Mouse (Mus musculus) c-Kit-positive CD71-positive TER-119-negative erythroid progenitor cells, embryonic 14.5 days (primary cell): ENCODE results near the gene Itga6.

Experiments
- DNase-seq: peaks from one replicate; pipeline ENCODE4 v3.0.0-alpha.2; 2013; ENCODE audit warnings: low read depth

Gene Itga6

DNA sequence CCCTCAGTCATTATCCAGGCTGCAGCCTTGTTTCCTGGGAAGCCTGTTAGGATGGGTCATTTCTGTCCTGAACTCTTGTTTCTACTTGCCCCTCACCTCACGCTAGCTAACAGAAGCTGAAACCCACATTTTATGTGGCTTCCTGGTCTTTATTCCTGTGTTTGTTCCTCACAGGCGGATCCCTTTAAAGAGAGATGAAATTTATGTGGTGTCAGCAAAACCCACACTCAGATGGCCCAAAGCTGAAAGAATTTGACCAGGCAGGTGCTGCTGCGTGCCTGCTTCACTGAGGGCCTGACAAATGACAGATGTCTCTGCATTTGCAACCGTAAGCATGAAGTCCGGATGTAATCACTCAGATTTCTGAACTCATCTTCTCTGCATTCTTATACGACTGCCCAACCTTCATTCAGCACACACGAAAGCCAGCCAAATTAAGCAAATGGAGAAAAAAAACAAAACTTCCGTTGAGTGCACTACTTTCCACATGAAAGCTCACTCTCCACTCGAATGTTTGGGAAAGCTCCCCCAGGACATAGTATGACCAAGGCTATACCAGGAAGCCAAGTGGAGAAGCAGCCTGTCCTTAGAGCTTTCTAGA is 10.5 kb upstream of the Itga6 start:
- no peak for DNase-seq

DNA sequence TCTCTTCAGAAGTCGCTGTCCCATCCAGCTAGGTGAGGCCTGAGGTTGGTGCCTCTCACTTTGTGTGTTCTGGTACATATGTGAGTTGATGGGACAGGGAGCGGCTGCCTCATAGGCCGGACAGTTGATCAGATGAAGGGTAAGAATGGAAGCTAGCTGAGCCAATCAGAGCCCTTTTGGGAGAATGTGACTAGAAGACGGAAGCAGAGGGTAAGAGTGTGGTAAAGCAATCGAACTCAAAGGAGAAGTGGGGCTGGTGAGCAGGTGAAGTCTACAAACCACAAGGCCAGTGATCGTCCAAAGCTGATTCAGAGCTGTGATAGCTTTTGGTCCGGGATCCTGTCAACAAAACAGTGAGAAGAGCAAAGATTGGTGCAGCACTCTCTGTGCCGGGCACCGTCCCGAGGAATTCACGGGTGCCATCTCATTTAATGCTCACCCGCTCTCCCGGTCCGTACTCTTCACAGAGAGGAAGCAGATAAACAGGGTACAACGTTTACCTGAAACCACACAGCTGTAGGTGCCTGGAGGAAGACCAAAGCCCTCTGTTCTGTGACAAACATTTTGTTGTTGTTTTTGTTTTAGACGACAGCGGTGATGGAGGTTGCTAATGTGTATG is 9.8 kb upstream of the Itga6 start:
- no peak for DNase-seq

DNA sequence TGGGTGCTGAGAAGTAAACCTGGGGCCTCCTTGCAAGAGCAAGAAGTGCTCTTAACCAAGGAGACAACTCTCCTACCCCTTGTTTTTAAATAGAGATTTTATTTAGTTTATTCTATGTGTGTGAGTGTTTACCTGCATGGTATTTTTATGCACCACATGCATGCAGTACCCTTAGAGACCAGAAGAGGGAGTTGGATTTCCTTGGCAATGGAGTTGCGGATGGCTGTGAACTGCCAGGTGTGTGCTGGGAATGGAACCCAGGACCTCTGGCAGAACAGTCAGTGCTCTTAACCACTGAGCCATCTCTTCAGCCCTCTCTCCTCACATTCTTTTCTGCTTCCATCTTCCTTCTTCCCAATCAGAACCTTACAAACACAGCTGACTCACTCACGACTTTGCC is 9.2 kb upstream of the Itga6 start:
- no peak for DNase-seq

DNA sequence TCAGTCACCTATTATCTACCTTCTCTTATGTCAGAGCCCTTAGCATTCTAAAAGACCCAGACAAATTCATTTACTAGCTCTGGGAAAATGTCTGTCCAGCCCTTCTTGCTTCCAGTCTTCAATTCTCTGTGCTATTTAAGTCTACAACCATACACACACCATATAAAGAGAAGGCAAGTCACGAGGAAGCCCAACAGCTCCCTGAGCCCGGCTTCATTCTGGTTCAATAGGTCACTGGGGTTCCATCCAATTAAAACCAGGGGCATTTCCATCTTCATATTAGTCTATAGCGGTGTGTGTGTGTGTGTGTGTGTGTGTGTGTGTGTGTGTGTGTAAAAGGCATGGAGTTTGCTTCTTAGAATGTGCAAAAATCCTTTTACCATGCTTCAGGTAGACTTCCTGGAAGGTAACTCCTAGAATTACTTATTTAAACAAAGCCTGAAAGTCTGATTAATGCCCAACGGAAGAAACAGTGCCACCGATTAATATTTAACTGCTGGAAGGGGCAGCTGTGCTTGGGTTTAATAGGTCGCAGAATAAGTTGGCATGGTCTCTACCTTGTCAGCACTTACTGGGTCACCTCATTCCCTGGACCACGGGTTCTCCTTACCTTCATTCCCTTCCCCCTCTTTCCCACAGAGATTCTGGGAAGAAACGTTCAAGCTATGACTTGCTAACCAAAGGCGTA is 6.1 kb upstream of the Itga6 start:
- DNase-seq, result no peak

DNA sequence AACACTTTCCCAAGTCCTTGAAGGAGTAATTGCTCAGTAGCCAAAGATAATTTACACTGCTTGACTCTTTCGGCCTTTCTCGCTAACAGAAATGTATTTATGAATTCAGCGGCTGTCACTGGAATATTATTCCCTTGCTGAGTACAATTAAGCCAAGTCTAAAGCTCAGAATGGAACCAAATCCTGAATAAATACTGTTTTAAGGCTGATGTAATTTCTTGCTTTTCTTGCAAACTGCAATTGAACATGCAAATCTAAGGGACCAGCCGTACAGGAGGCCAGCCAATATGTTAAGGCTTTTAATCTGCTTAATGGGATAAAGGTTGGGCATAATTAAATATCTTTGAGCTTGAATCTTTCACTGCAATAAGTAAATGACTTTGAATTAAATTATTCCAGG is 2.9 kb upstream of the Itga6 start:
- no peak for DNase-seq

DNA sequence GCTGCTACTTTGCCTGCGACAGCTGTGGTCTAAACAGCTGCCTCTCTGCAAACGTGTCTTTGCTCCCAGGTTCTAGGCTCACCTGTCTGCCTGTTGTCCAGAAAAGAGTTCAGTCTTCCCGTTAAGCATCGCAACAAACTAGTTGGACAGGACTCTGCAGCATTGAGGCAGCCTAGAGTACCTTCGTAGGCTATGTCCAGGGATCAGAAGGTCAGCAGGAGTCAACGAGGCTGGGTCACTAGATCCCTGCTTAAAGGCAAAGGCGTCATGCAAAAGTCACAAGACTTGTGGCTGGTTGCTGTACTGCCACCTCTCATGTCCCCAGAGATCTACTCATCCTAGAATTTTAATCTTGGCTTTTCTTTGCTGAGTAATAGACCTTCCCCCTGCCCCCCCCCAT is 2.0 kb upstream of the Itga6 start:
- no peak for DNase-seq

DNA sequence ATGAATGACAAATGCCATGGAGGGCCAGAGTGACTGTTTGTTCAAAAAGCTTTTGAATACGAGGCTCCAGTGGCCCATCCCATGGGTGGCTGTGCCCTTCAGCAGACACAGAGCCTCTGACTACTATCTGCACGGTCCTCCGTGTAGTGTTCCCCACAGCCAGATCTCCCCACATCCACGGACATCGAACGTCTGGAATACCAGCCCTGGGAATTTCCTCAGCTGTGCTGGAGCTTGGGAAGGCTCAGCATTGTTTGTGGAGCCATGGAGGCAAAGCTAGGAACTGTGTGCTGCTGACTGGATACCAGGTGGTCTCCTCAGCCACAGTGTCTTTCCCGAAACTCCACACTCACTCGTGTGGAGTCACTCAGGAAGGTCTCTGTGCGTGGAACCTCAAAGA is 1.1 kb upstream of the Itga6 start:
- DNase-seq, result no peak

DNA sequence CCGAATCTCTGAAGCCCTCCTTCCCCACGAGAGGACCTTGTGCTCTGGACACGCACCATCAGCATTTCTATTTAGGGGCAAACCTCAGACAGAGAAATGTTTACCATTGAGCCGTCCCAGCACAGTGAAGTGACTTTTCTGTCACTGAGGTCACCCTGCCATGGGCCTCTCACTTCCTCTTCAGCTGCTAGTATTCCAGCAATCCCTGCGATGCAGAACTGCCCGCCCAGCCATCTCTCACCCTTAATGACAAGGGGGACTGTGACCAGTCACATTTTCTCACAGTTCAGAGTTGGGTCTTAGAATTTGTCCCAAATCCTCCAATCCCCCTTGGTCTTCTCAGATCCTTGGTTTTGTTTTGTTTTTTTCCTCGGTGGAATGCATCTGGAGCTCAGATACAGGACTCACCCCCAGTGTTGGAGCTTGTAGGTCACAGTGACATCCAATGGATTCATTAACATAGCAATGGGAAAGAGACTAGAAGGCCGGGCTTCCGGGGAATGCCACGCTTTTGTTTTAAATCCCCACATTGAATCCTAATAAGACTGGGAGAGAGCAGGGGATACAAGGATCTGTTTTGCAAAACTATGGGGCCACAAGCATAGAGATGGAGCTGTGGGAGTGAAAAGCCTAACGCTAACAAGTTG is 432 bp upstream of the Itga6 start:
- no peak for DNase-seq

DNA sequence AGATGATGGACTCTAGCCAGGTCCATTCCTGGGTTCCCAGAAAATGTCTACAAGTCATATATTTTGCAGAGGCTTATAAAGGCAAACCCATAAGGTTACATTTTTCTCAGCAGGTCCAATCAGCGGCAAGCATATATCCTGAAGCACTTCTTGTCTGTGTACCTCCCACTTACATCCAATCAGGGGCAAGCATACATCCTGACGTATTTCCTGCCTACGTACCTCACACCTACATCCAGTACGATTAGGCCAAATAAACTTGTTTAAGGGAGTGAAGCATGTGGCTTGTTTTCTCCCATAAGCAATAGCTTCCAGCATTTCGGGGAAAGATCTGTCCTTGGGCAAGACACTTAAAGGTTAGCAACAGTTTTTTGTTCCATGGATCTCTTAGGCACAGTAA is 3.0 kb downstream of the Itga6 start:
- no peak for DNase-seq

DNA sequence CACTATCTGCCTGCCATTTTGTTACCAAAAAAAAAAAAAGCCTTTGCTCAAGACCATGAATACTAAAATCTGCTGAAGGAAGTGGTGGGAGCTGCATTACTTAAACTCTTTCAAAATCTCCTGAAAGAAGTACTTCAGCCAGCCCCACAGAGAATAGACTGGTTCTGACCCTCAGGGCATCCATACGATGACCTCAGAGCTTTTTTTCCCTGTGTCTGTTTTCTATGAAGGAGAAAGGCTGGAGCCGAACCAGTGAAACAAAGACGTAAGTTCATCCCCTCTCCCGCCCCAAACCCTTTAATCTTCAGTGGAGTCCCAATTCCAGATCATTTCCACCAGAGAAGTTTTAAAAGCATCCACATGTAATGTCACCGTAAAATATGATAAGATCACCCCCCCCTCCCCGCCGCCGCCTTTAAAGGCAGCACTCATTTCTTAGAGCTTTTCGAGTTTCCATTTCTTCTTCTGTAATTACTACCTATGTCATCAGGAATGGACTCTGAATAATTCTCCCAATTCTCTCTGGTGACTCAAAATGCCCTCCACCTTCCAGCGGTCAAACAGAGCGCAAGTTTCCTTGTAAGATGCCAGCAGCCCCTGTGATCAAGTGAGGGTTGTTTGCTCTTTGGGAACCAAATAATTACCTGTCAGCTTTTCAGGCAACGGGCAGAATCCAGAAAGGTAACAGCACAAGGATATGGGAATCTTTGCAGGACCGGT is 4.1 kb downstream of the Itga6 start:
- no peak for DNase-seq

DNA sequence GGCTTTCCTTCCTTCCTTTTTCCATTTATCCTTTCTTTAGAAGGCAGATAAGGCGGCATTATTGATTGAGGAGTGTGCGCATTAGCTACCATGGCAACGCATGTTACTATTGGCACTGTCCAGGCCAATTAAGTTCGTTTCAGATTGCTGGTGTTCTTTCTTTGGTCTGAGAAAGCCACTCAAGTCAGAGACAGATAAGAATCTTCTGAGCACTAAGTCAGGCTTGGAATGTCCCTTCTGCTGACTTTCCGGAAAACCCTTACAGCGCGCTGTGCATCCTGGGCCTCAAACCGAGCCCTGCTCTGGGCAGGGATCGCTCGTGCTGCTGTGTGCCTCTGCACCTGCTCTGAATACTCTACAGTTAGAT is 4.7 kb downstream of the Itga6 start:
- DNase-seq, result no peak

DNA sequence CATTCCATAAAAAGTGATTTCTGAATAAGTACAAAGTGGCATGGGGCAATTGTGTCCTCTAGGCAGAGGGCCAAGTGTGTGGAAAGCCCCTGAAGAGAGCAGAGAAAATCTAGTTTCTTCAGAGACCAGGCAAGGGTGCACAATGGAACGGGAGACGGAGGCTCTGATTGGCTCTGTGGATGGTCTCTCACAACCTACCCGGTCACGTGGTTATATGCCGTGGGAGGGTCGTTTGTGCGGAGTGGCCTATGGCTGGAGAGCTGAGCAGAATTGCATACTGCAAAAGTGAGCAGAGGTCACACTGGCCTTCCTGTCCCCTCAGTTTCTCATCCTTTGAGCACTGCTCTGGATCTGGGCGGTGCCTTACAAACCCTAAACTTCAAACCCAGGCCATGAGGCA is 5.9 kb downstream of the Itga6 start:
- no peak for DNase-seq

DNA sequence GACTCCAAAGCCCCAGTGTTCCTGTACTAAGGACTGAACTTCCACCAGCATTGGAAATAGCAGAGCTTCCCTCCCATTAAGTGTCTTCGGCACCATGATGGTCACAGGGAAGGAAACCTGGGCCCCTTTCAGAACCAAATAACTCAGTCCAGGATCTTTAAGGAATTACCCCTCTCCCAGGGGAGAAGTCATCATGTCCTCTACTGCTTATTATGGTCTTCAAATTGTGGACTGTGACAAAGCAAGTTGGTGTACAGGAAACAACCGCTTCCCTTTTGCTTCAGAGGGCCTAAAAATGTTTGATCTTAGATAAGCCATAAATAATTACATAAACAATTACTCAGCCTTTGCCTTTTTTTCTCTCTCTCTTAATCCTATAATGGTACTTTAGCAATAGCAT is 6.4 kb downstream of the Itga6 start:
- DNase-seq, result no peak

DNA sequence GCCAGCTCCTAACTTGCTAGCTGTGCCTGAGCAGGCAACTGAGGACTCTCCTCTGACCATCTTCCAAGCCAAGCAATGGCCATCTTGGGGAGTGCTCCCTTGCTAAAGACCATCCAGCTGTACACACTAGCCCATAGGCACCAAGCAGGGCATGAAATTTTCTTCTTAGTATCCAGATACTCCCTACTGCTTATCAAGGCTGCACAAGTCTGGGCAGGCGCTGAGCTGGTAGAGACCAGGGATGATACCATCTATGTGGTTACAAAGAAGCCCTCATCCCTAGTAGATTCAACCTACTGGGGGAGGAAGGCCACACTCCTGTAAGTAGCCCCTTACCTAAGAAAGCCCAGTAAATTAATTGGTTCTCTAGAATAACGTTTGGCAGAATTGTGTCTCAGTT is 7.0 kb downstream of the Itga6 start:
- DNase-seq, result no peak

DNA sequence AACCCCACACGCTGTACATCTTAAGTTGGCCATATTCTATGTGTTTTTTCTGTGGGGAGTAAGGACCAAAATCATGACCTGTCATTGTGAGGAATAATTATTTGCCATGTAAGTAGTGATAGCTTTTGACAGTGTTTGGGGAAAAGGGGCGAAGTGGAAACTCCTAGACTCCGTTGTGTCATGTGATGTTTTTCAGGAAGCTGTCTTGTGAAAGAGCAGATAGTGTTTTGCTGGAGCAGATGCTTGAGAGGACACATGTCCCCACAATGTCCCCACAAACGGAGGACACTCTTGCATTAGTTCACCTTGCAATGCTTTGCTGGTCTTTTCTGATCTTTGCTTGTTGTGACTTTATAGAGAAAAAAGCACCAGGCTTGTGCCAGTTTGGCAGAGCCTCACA is 7.7 kb downstream of the Itga6 start:
- no peak for DNase-seq

DNA sequence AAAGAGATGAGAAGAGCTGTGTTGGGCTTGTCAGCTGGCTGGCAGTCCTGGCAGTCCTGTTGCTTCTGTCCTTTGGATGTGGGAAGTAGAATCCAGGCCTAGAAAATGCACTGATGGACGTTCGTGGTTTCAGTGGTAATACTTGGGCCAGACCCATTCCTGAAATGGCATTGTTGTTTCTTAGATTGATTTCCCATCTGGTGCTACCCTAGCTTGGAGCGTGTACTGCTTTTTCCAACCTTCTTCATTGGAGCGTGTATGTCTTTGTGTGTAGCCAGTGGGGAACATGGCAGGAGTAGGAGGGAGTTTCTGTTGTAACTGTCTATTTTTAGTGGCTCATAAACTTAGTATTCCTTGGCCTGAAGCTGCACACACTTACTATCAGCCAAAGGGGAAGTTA is 10.3 kb downstream of the Itga6 start:
- no peak for DNase-seq

DNA sequence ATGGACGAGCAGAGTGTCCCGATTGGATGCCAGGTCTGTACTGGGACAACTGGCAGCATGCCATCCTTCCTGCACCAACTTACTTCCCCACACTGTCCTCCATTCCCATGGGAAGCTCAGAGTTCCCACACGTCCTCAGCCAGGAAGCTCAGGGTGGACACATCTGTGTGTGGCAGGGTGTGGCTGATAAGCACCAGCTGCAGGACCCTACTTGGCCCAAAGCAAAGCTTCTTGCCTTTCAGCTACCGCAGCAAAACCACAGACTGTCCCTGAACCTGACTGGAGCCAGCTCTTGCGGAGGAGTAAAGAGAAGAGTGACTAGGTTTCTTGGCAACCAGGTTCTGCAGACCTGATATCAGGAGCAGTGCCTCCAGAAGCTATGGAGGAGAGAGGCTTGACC is 11.7 kb downstream of the Itga6 start:
- no peak for DNase-seq

DNA sequence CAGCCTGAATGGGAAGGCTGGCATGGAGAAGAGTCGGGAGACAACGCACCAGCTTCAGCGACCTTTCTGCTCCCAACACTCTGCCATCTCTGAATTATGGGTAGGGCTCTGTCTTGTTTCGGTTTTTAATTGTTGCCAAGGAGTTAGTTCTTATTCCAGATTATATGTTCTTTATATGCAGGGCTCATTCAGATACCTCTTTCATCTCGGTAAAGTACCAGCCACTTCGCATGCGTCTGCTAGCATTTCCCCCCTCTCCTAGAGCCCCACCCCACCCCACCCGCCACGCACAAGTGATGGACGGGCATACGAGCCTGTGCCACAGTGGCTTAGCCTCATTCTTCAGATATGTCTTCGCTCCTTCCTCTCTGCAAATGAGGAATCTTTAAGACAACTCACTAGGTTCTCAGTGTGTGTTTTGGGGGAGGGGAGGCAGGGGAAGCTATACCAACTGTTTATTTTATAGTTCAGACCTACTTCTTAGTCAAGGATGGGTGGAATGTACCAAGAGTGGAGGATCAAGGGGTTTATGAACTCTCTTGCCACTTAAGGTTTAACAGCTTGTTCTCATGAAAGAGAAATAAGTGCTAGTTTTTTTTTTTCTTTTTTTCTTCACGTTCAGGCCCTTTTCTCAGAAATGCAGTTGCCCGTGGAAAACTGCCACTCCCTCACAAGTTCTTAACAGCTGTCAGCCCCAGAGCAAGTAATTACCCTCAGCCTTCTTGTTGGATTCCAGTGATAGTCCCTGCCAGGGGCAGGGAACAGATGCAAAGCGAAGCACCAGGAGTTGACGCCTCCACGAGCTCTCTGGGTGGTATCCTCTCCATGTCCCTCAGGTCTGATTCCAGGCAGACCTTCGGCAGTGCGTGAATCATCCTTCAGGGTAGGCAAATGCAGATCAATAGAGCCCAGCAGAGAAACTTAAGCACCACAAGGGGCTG is 13.4 kb downstream of the Itga6 start:
- no peak for DNase-seq

DNA sequence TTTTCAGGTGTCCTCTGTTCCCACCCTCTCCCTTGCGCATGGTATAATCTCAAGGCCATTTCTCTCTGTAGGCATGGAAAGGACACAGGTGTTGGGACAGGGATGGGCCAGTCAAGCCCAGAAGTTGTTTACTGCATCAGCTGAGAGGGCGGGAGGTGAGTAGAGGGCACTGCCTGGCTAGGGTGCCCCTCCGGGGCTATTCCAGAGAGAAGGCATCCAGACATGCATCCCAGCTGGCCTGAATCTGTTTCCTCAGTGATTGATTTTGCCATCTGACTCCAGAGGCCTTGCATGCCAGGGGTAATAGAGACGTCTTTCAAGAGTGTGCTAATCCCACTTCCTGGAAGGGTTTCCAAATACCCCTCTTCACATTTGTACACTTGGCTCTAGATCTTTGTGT is 14.7 kb downstream of the Itga6 start:
- no peak for DNase-seq

DNA sequence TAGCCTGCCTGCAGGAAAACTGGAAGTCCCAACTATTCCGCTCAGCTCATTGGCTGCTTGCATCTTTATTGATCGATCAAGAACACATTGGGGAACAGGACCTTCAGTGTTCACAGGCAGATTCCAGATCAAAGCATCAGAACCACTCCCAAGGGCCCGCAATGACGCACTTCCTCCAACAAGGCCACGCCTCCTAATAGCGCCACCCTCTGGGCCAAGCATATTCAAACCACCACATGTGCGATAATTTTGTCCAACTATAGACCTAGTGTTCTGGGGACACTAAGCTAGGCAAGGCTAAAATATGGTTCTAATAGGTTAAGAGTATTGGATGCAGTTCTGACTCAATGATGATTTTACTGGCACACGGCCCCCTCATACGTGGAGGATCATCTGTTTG is 15.7 kb downstream of the Itga6 start:
- DNase-seq, result no peak

DNA sequence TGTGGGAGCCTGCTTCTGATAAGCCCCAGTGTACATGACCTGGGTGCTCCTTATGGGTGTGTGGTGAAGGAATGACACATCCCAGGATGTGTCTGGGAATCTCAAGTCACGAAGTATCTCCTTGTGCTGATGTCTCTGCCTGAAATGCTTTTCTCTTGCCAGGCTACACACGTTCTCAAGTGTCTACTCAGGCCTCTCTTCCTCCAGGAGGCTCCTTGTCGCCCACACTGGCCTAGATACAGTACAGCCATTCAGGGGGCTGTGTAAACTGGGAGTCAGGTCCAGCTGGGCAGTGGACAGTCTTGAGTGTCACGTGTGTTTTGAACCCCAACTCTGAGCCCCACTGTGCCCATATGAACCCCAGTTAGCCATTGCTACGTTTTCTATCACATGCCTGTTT is 19.1 kb downstream of the Itga6 start:
- no peak for DNase-seq
